Mouse (Mus musculus) frontal cortex, postnatal 36 days (tissue): Measurements from ENCODE around the gene 2010111I01Rik.

Source experiments
- DNase-seq, 2 experiments: peaks; one replicate each; pipeline ENCODE4 v3.0.0; 2022; ENCODE audit warnings: low spot score in 2 of 2

Gene 2010111I01Rik

GRCm38 (mm10) chr13:63260753-63261631 lies 296.3 kb downstream of the 2010111I01Rik start:
- no peak for DNase-seq

GRCm38 (mm10) chr13:63261676-63262075 lies 297.0 kb downstream of the 2010111I01Rik start:
- DNase-seq: no peak

- no peak for DNase-seq
Observed at GRCm38 (mm10) chr13:63262168-63262957, 297.7 kb downstream of the 2010111I01Rik start.

- DNase-seq: no peak
Observed at GRCm38 (mm10) chr13:63268371-63268770, 303.7 kb downstream of the 2010111I01Rik start.

- DNase-seq: no peak
Observed at GRCm38 (mm10) chr13:63268776-63269175, 304.1 kb downstream of the 2010111I01Rik start.

- DNase-seq: no peak
Observed at GRCm38 (mm10) chr13:63270191-63270590, 305.5 kb downstream of the 2010111I01Rik start.

- DNase-seq: no peak
Observed at GRCm38 (mm10) chr13:63272017-63272601, 307.4 kb downstream of the 2010111I01Rik start.

GRCm38 (mm10) chr13:63272602-63273229 lies 308.0 kb downstream of the 2010111I01Rik start:
- no peak for DNase-seq

- no peak for DNase-seq
Observed at GRCm38 (mm10) chr13:63273859-63274258, 309.2 kb downstream of the 2010111I01Rik start.

- DNase-seq: no peak
Observed at GRCm38 (mm10) chr13:63274488-63275166, 309.9 kb downstream of the 2010111I01Rik start.

- no peak for DNase-seq
Observed at GRCm38 (mm10) chr13:63276389-63276788, 311.7 kb downstream of the 2010111I01Rik start.

GRCm38 (mm10) chr13:63277316-63277715 lies 312.6 kb downstream of the 2010111I01Rik start:
- no peak for DNase-seq

- no peak for DNase-seq
Observed at GRCm38 (mm10) chr13:63278141-63278631, 313.5 kb downstream of the 2010111I01Rik start.

- no peak for DNase-seq
Observed at GRCm38 (mm10) chr13:63278796-63279475, 314.2 kb downstream of the 2010111I01Rik start.

- no peak for DNase-seq
Observed at GRCm38 (mm10) chr13:63279807-63280206, 315.1 kb downstream of the 2010111I01Rik start.

GRCm38 (mm10) chr13:63280344-63280743 lies 315.7 kb downstream of the 2010111I01Rik start:
- DNase-seq: no peak

- no peak for DNase-seq
Observed at GRCm38 (mm10) chr13:63281206-63281605, 316.5 kb downstream of the 2010111I01Rik start.

GRCm38 (mm10) chr13:63283236-63283635 lies 318.5 kb downstream of the 2010111I01Rik start:
- no peak for DNase-seq

GRCm38 (mm10) chr13:63284748-63285147 lies 320.1 kb downstream of the 2010111I01Rik start:
- no peak for DNase-seq

GRCm38 (mm10) chr13:63286483-63287102 lies 321.9 kb downstream of the 2010111I01Rik start:
- no peak for DNase-seq
